Mouse (Mus musculus): Measurements from ENCODE around the gene Nop16.

- TF ChIP-seq CTCF (IDR thresholded peaks at IDR 0.05; ENCODE audit: extremely low read depth, insufficient read depth, low read length) (no peak), POLR2A (IDR thresholded peaks at IDR 0.05; ENCODE audit: extremely low read depth, insufficient read depth, low read length) (no peak)
Measured at GRCm38 (mm10) chr13:54598622-54599143, 8.8 kb upstream of the Nop16 start.
